Mouse (Mus musculus): ENCODE data around the gene Vps37c.

The Vps37c gene

GRCm38 (mm10) chr19:10740641-10741440, 52.3 kb downstream of the Vps37c start:
- DNase-seq (ENCODE audit: low read depth, low spot score), result no peak

DNA sequence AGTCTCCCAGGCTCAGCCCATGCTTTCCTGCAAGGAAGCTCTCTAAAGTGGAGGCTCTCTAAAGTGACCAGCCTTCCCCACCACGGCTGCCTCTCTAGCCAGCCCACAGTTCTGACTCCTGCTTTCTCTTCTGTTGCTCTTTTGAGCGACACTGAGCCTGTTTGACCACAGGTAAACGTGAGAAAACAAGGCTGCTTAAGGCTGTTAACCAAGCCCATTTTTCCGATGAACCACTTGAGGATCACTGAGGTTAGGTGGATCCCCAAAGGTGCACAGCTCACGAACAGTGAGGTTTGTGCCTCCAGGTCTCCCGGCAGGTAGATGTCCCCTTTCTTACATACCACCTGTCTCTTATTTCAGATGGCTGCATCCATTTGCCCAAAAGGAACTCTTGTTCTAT, 53.6 kb downstream of the Vps37c start:
- DNase-seq (ENCODE audit: low read depth, low spot score), result no peak

GRCm38 (mm10) chr19:10742565-10742964, 54.0 kb downstream of the Vps37c start:
- DNase-seq (ENCODE audit: low read depth, low spot score), result no peak

DNA sequence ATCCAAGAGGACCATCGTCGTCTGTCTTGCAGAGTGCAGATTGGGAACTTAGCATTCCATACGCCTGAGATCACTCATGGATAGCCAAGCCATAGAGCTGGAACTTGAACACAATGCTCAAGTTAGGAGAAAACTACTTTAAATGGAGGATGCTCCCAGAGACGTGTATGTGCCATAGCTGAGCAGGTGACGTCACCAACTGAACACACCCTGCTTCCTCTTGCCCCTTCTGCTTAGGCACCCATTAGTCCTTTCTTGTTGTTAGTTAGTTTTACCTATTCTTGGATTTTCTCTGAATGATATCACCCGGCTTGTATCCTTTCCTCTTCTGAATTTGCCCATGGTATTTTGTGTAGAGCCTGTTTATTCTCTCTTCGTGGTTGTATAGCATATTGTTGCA, 58.6 kb downstream of the Vps37c start:
- DNase-seq (ENCODE audit: low read depth, low spot score), result no peak

GRCm38 (mm10) chr19:10747718-10748117, 59.2 kb downstream of the Vps37c start:
- DNase-seq (ENCODE audit: low read depth, low spot score), result no peak

DNA sequence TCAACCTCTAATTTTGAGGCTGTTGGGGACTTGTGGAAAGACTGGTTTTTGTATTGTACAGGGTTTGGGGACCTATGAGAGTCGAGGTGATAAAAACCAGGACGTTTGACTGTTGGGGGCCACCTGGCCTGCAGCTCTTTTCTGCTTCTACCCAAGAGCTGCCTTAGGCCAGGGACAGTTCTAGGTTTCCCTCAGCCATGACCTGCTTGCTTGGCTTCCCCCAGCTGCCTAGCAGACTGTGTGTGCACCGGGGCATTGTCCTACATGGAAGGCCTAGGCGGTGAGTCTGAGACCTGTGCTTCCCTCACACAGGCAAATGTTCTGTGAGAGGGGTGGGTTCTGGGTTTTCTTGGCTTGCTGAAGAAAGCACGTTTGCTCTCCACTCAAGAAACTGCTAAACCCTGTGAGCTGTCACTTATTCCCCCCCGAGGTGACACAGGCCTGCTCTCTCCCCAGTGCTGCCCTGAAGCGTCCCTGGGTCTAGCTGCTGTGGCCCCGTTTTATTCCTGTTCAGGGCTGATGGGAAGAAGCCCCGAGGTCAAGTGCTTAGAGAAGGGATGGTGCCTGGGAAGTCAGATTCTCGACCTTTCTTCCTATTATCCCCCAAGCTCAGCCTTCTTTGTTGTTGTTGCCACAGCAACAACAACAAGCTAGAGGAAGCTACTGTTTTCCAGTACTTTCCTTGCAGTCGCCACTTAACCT, 60.0 kb downstream of the Vps37c start:
- DNase-seq (ENCODE audit: low read depth, low spot score), result no peak

DNA sequence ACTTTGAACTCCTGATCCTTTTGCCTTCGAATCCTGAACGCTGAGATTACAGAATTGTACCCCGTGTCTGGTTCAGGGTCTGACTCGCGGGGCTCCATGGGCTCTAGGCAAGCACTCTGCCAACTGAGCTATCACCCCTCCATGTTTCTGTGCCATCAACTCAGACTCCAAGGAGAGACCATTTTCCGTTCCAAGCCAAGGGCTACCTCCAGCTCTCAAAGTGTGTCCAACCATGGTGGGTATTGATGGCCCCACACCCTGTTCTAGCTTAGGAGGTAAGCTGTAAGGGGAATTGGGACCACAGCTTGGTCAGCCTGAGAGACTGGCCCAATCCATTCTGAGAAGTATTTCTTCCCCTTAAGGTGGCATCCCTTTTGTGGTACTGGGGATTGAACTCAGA, 60.8 kb downstream of the Vps37c start:
- DNase-seq (ENCODE audit: low read depth, low spot score), result no peak

GRCm38 (mm10) chr19:10750161-10750560, 61.6 kb downstream of the Vps37c start:
- no peak for DNase-seq (ENCODE audit: low read depth, low spot score)

GRCm38 (mm10) chr19:10751607-10752006, 63.1 kb downstream of the Vps37c start:
- DNase-seq (ENCODE audit: low read depth, low spot score), result no peak

- DNase-seq (ENCODE audit: low read depth, low spot score), result no peak
These were observed 63.6 kb downstream of the Vps37c start for GRCm38 (mm10) chr19:10752106-10752505.

DNA sequence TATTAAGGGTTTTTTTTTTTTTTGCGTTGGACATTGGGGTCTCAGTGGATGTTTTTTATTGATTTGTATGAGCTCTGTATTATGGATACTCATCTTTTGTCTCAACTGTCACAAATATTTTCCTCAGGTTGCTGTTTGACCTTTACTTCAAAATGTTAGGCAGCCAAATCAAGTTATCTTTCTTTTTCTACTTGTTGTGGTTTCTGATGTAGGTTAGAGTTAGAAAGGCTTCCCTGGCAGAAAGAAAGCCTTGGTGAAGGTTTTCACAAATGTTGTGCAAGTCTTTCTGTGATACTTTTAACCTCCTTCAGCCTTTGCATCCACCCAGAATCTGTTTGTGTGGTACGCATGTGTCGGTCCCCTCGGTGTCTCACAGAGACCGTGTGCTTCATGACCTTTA, 64.1 kb downstream of the Vps37c start:
- DNase-seq (ENCODE audit: low read depth, low spot score), result no peak

GRCm38 (mm10) chr19:10757125-10757524, 68.6 kb downstream of the Vps37c start:
- no peak for DNase-seq (ENCODE audit: low read depth, low spot score)

- DNase-seq (ENCODE audit: low read depth, low spot score), result no peak
These were observed 69.0 kb downstream of the Vps37c start for GRCm38 (mm10) chr19:10757526-10757925.

DNA sequence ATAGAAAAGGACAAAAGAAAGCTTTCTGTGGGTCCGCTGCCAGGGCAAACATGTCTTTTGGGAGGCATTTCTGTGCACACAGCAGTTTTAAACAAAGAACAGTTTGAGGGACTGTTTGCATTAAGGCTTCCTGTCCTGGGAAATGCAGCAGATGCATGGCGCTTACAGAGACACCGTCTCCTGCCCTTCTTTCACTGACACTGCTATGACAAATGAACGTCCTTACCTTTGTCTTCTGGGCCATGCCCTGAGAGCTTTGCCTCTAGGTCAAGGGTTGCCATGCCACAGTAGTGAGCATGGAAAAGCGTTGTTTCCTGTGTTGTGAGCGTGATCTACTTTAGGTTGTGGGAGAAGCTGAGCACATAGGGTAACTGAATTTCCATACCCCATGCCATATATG, 70.2 kb downstream of the Vps37c start:
- DNase-seq (ENCODE audit: low read depth, low spot score), result no peak

GRCm38 (mm10) chr19:10759525-10759924, 71.0 kb downstream of the Vps37c start:
- no peak for DNase-seq (ENCODE audit: low read depth, low spot score)

DNA sequence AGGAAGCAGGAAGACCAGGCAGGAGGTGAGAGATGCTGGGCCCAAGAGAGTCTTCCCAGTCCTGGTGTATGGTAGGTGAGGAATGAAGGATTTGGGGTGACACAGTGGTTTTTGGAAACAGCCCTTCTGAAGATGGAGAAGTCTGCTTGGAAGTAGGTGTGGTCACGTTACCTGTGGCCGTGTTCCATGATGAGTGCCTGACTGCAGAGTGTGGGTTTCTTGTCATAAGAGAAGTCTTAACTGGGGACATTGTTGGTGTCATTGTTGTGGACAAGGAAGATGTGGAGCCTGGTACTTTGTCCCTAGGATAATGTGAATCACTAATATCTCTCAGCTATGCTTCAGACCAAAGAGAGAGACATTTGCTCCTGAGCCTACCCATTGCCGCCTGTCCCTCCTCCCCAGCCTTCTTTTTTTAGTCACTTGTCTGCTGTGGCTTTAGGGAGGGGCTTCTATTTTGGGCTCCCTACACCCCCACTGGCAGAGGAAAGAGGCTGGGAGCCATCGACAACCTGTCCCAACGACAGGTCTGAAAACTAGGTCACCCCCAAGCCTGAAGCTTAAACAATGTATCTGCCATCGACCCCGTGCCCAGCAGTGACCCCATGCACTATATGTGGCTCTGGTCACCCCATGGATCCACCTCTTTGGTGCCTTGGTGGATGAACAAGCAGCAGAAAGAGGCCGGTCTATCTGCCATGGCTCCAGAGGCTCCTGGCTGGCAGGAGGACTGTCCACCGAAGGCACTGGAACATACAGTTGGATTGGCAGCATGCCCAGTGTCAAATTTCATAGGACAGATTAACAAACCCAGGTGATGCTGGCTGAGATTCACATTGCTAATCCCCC, 71.7 kb downstream of the Vps37c start:
- no peak for DNase-seq (ENCODE audit: low read depth, low spot score)

- no peak for DNase-seq (ENCODE audit: low read depth, low spot score)
These were observed 73.4 kb downstream of the Vps37c start for GRCm38 (mm10) chr19:10761794-10762415.

DNA sequence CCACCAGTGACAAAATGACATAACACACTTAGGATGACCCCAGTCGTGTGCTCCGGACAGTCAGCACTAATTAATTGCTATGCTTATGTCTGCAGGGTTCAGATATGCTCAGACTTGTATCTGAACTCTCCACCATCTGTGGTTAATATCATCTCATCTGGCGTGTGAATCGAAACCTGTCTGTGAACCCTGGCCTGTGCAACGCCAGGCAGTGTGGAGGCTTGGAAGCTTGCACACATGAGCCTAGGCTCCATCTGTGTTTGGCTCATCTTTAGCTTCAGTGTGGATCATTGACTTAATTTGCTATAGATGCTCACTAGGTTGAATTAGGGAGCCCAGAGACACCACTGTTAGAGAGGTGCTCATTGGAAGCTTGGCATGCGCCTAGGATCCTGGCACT, 73.9 kb downstream of the Vps37c start:
- DNase-seq (ENCODE audit: low read depth, low spot score), result no peak

GRCm38 (mm10) chr19:10763381-10764031, 75.0 kb downstream of the Vps37c start:
- DNase-seq (ENCODE audit: low read depth, low spot score), result no peak
